Mouse (Mus musculus): ENCODE results near the gene Ctnnal1.
"Not testable (repeated sequence)": the region's sequence is repeated elsewhere in the genome, so short reads cannot be mapped to it uniquely, and the experiment has no call there.

Ctnnal1 gene

GRCm38 (mm10) chr4:56865003-56865511 lies at the start of gene Ctnnal1:
TSS of gene Ctnnal1 (minus strand) at chr4:56865188.
- DNase-seq (ENCODE audit: extremely low read depth, insufficient read length, low spot score), result peak; percentile 96

DNA sequence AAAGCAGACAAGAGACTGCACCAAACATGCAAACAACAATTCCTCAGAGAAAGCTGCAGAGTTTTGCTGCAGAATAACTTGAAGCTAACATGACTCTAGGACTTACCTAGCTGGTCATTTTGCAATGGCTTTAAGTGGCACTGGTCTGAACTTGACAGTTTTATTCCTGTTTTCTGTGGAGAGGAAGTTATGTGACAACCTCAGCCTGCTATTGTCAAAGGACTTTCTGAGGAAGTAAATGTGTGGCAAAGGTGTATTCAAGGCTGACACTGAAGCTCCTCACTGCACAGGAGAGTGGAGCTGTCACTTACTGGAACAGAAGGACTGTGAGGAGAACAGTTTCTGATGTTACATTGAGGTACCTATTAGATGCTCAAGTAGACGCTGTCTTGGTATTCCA lies 49.8 kb upstream of the Ctnnal1 start:
- DNase-seq (ENCODE audit: extremely low read depth, insufficient read length, low spot score), result no peak

GRCm38 (mm10) chr4:56914338-56914737 lies 49.4 kb upstream of the Ctnnal1 start:
- no peak for DNase-seq (ENCODE audit: extremely low read depth, insufficient read length, low spot score)

GRCm38 (mm10) chr4:56912382-56913001 lies 47.5 kb upstream of the Ctnnal1 start:
- DNase-seq (ENCODE audit: extremely low read depth, insufficient read length, low spot score), result no peak

DNA sequence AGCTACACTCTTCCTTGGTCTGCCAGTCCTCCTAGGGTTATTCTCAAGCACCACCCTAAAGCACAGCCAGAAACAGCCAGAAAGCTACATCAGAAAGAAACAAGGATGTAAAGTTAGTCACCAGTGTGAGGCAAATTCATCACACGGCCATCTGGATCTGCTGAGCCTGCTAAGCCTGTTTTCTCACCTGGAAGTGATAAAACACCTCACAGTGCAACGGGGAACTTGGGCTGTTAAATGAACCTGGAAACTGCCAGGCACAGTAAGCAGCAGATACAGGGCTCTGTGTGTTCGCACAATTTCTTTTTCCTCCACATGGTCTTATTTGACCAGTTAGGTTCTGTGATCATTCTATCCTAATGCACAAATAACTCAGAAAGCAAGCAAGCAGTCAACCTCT lies 44.6 kb upstream of the Ctnnal1 start:
- DNase-seq (ENCODE audit: extremely low read depth, insufficient read length, low spot score), result no peak

- DNase-seq (ENCODE audit: extremely low read depth, insufficient read length, low spot score), result no peak
Measured at GRCm38 (mm10) chr4:56907671-56908070, 42.7 kb upstream of the Ctnnal1 start.

DNA sequence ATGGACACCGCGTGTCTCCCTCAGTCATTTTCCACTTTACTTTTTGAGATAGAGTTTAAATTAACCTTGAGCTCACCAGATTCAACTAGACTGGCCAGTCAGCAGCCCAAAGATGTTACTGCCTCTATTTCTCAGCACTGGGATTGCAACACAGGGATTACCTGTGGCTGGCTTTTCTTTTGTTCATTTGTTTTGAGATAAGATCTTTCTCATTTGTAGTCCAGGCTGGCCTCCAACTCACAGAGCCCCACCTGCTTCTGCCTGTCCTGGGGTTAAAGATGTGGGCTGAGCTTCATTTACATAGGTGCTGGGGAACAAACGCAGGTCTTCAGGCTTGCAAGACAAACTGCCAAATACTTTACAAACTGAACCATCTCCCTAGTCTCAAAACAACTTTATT lies 41.9 kb upstream of the Ctnnal1 start:
- DNase-seq (ENCODE audit: extremely low read depth, insufficient read length, low spot score), result no peak

GRCm38 (mm10) chr4:56905507-56905906 lies 40.5 kb upstream of the Ctnnal1 start:
- no peak for DNase-seq (ENCODE audit: extremely low read depth, insufficient read length, low spot score)

- DNase-seq (ENCODE audit: extremely low read depth, insufficient read length, low spot score), result no peak
Measured at GRCm38 (mm10) chr4:56901671-56902070, 36.7 kb upstream of the Ctnnal1 start.

GRCm38 (mm10) chr4:56899216-56899615 lies 34.2 kb upstream of the Ctnnal1 start:
- DNase-seq (ENCODE audit: extremely low read depth, insufficient read length, low spot score), result no peak

GRCm38 (mm10) chr4:56897511-56897910 lies 32.5 kb upstream of the Ctnnal1 start:
- no peak for DNase-seq (ENCODE audit: extremely low read depth, insufficient read length, low spot score)

DNA sequence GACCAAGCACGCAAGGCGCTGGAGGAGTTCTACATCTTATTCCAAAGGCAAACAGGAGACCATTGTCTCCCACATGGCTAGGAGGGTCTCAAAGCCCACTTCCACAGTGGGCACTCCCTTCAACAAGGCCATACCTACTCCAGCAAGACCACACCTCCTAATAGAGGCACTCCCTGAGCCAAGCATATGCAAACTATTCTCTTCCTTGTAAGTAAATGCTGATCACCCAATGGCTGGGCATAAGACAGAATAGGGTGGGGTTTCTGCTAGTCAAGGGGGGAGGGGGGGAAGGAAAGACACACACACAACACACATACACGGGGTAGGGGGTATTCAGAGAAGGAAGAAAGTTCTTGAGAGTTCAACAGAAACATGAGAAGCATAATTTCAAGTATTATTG lies 29.2 kb upstream of the Ctnnal1 start:
- DNase-seq (ENCODE audit: extremely low read depth, insufficient read length, low spot score), result no peak

DNA sequence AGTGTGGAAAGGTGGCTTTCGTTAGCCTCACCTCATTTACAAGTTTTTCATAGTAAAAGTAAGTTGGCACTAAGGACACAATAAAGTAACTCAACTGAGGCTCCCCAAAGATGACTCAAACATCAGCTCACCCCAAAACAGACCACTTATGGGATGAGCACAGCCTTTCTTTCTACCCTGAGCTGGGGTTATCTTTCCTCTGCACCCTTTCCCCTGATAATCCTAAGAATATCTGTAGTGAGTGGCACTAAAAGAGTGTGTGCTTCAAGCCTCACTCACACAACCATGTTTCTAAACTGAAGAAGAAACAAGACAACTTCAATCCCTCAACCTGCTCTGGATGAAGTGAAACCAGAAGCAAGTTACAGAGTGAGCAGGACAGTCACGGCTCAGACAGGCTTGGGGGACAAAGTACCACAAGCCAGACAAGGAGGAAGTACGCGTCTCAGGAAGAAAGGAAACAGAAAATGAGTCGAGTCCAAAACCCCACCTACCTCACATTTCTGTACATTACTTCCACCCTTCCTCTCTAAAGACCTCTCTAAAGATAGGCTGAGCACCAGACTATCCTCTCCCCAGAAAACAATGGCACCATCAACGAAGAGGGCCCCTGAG lies 27.6 kb upstream of the Ctnnal1 start:
- no peak for DNase-seq (ENCODE audit: extremely low read depth, insufficient read length, low spot score)

DNA sequence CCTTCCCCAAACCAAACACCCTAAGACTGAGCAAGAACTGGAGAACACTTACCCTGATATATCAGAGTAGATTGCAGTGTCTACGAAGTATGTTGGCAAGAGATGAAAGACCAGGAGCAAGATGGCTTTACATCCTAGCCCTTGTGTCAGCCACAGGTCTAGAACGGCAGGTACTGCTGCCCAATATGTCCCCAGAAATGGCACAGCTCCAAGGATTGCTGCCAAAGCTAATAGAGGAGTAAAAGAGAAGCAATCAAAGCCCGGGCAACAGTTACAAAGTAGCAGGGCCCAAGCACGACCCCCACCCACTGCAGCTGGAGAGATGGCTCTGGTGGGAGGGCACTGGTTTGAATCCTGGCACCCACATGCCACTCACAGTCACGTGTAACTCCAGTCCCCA lies 23.5 kb upstream of the Ctnnal1 start:
- DNase-seq (ENCODE audit: extremely low read depth, insufficient read length, low spot score), result no peak

DNA sequence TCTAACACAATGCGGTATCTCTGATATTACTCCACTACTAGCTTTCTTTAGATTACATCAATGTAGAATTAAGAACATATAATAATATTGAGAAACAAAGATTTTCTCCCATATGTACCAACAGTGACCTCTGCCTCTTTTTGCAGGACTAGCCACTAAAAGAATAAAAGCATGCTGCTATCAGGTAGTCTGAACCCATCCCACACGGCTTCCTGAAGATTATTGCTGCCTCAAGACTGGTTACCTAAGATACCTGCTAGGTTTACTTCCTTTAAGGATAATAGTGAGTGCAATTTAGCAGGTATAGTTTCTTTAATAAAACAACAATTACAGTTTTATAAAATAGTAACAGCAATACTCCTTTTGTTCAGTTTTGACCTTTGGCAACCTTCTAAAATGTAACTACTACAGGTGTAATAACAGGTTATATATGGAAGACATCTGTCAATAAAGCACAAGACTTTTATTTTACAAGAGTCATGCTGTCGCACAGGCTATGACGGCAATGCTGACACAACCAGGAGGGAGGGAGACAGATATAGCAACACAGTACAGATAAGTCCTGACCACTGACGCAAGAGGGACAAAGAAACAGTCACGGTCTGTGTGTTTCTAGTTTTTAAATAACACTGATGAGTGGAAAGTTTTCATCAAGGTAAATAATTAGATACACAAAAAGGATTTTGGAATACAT lies 21.4 kb upstream of the Ctnnal1 start:
- no peak for DNase-seq (ENCODE audit: extremely low read depth, insufficient read length, low spot score)

DNA sequence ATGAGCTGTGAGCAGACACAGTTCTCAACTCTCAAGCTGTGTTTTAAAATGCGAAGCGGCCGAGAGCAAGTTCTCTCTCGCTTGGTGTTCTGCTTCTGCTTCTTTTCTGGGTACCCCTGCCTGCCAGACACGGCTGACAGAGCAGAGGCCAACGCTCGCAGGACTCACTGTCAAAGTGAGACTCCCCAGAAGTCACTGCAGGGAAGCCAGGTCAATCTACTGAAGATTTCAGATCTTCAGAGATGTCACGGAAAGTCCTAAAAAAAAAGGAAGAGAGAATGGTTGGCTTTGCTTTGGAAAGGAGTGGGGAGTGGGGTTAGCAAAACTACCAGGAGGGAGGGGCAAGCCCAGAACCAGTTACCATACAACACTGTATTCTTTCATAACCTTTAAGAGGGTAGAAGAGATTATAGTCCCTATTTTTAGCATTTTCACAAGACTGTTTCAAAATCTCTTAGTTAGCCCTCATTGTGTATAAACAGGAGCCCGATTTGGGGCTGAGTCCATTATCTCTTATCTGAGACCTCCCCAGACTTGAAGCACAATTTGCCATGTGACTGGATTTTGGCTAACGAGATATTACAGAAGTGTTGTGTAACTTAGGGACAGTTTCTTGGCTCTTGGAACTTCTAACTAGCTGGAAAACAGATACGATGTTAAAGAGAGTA lies 15.2 kb upstream of the Ctnnal1 start:
- DNase-seq (ENCODE audit: extremely low read depth, insufficient read length, low spot score), result no peak

GRCm38 (mm10) chr4:56878971-56879370 lies 14.0 kb upstream of the Ctnnal1 start:
- DNase-seq (ENCODE audit: extremely low read depth, insufficient read length, low spot score), result no peak

- DNase-seq (ENCODE audit: extremely low read depth, insufficient read length, low spot score), result not testable (repeated sequence)
Measured at GRCm38 (mm10) chr4:56870541-56870940, 5.6 kb upstream of the Ctnnal1 start.

- DNase-seq (ENCODE audit: extremely low read depth, insufficient read length, low spot score), result no peak
Measured at GRCm38 (mm10) chr4:56867761-56868160, 2.8 kb upstream of the Ctnnal1 start.

DNA sequence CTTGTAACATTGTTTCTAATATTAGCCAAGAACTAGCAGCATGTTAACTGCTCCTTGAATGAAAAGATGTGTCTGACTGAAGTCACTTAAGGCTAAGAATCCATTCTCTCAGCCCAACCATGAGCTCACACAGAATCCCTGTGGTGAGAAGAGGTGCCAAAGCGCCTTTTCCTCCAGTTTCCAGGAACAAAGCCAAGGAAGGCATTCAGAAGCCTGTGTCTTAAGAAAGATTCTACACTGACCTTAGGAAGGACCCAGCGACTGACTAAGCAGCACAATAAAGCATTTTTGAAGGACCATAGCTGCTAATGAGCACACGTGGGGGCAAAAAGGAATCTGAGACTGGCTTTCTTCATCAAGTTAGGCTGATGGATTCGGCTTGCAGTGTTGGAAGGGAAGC lies 983 bp upstream of the Ctnnal1 start:
- DNase-seq (ENCODE audit: extremely low read depth, insufficient read length, low spot score), result peak; percentile 63

DNA sequence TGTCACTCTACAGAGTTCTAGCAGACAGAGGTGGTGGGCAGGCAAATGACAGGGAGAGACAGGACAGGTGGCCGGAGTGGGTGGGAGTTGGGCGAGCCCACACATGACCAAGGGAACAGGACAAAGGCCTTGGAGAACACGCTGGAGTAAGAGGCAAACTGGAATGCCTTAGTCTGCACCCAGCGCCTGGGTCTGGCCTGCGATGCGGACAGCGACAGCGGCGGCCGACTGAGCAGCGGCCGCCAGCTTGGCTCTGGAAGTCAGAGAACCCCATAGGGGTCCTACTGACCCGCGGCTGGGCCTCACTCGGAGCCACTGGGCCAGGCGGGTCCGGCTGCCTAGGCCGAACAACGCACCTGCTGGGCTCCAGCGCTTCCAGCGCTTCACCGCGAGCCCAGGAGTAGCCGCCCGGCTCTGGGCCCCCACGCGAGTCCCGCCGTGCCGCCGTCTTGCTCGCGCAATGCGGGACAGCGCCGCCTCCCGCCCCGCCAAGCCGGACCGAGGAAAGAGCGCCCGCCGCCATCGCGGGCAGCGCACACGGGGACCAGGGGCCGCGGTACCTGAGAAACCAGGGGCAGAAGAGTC lies 479 bp downstream of the Ctnnal1 start:
- DNase-seq (ENCODE audit: extremely low read depth, insufficient read length, low spot score), result peak; percentile 76

Data from 3134 (cell line).